Mouse (Mus musculus): ENCODE measurements around the gene Fabp2.
"Not testable (repeated sequence)": the region's sequence is repeated elsewhere in the genome, so short reads cannot be mapped to it uniquely, and the experiment has no call there.

The Fabp2 gene

GRCm38 (mm10) chr3:122920572-122921435 lies 25.9 kb downstream of the Fabp2 start:
- no peak for DNase-seq (ENCODE audit: low spot score)

- DNase-seq (ENCODE audit: low spot score) = no peak
Observed at GRCm38 (mm10) chr3:122921676-122922527, 27.0 kb downstream of the Fabp2 start.

DNA sequence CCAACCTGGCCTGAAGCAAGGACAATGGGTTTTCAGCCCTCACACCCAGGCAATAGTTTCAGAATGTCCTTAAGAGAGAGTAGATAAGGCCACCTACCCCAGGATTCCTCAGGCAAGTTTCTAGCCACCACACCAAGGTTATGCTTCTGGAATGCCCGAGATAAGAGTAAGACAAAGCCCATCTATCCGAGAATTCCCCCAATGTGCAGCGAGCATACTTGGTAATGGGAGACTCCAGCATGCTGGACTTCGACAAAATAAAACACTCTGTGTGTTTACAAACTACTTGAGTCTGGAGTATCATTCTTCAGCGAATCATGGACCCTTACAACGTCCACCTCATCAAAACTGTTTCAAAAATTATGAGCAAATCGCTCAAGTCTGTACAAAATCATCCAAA lies 28.3 kb downstream of the Fabp2 start:
- DNase-seq (ENCODE audit: low spot score) = no peak

DNA sequence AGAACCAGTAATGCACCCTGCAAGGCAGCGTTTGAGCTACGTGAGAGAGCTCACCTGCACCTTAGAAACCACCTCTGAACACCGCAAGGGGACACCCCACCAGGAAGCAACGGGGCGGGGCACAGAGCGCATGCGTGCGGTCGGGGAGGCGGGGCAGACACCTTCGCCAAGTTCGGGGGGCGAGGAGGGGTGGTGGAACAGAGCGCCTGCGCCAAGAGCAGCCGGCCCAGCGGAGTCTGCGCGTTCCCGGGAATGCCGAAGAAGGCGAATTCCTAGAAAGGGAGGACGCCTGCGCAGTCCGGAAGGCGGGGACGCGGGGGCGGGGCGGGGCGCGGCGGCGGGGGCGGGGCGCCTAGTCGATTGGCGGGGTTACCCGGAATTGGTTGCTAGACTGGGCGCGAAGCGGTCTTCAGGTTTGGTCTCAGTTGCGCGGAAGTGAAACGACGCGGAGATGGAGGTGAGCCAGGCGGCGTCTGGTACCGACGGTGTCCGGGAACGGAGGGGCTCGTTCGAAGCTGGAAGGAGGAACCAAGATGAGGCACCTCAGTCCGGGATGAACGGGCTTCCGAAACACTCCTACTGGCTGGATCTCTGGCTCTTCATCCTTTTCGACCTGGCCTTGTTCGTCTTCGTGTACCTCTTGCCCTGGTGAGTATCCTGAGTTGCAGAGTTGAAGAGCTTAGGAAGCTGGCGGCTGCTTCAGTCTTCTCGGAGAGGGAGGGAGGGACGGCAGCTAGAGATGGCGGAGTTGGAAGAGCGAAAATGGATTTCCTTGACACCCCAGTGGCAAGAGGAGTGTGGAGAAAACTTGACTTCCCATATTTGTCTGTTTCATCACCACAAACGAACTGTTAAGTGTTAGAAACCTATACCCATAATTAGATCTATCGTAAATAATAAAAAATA lies 29.4 kb downstream of the Fabp2 start, which contains the start of gene 1810037I17Rik:
TSS of gene 1810037I17Rik (plus strand) at position 195 of the 906 bp plus-strand sequence.
- DNase-seq (ENCODE audit: low spot score) = peak; percentile 95

DNA sequence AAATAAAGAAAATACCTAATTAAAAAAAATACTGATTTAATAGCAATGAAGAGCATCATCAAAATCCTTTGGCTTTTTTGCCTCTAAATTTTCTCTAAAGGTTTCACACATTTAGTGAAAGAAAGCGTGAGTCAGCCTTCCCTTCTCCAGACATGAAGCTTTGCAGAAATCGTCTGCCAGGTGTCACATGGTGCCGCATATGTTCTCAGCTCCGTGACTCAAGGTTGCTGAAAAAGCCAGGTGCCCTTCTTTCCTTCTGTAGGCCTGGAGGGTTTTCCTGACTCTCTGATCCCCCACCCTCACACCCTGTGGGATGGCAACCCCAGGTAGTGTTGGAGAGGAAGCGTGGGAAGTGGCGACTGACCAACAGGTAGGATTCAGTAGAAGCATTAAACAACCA lies 34.9 kb downstream of the Fabp2 start:
- DNase-seq (ENCODE audit: low spot score) = no peak

- no peak for DNase-seq (ENCODE audit: low spot score)
Observed at GRCm38 (mm10) chr3:122932466-122932865, 37.6 kb downstream of the Fabp2 start.

GRCm38 (mm10) chr3:122937176-122937575 lies 42.3 kb downstream of the Fabp2 start:
- not testable (repeated sequence) for DNase-seq (ENCODE audit: low spot score)

GRCm38 (mm10) chr3:122939215-122939614 lies 44.3 kb downstream of the Fabp2 start:
- no peak for DNase-seq (ENCODE audit: low spot score)

GRCm38 (mm10) chr3:122943387-122943890 lies 48.6 kb downstream of the Fabp2 start:
- no peak for DNase-seq (ENCODE audit: low spot score)
